In the genomic region with DNA sequence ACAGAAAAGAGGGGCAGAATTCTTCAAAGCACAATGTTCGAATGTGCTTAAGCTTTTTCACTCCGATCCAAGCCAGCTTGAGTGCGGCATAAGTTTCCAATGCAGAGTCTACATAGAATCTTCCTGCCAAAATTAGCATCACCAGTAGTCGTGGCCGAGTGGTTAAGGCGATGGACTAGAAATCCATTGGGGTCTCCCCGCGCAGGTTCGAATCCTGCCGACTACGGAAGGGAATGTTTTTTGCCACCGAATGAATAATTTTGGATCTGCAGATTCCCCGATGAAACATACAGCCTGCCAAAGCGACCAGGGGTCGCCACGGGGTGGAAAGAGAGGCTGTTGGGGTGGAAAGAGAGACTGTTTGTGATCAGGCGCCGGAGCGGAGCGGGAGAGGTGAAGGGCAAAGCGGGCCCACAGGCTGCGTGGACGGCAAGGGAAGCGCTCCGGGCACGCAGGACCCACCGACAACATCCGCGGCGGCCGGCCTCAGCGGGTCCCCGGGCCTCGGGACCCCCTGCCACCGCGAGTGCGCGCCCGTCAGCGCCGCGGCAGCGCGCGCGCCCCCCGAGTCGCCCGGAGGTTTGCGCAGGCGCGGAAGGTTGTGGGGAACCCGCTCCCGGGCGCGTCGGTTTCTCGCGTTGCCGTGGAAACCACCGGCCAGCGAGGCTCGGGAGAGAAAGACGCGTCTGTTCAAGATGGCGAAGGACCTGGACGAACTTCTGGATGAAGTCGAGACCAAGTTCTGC, we compare ENCODE assay signal across 8 mouse cellular contexts. TPM values are rescaled to one million over a fixed set of nuclear protein-coding genes. Genes with fewer than 3 reads are reported as not detected.
DNase-seq lines count a peak whose midpoint lies in the region; ATAC-seq and TF ChIP-seq lines count a peak whose summit lies in the region.

A gene (plus strand): TSS at position 579 of the 746 bp plus-strand sequence.

- no peaks in the 10 kb centered on the region for H3K36me3 ChIP-seq in hindbrain, embryonic 14.5 days (replicated peaks; ENCODE audit: control insufficient read depth, insufficient read depth)

- peaks cover 10% of the 10 kb centered on the region; the same call in 1 of the 2 replicates for H3K4me1 ChIP-seq in hindbrain, embryonic 14.5 days (replicated peaks; ENCODE audit: control insufficient read depth, insufficient read depth, low read length)

- TF ChIP-seq CTCF in Patski (IDR thresholded peaks at IDR 0.05) = no peak

- ATAC-seq in Patski = peak; percentile 84
- peak; percentile 92 for ATAC-seq in hindbrain, embryonic 14.5 days (ENCODE audit: low FRiP score)

- POLR2A ChIA-PET in Patski (lab: Charles Lee) = no interaction called here

- no peaks in the 10 kb centered on the region for H3K9me3 ChIP-seq in hindbrain, embryonic 14.5 days (ENCODE audit: control insufficient read depth, low read length)

- DNase-seq in Patski (ENCODE audit: low read depth, low spot score) = peak; percentile 65
- peak; percentile 98 for DNase-seq in cerebellum, postnatal 14 days
- peak; percentile 89 to 95 for DNase-seq in frontal cortex, postnatal 25 days (ENCODE audit: low spot score in 2 of 2)
- DNase-seq in hindbrain, embryonic 14.5 days (ENCODE audit: low spot score) = peak; percentile 99
- peak; percentile 92 for DNase-seq in layer of hippocampus, postnatal 36 days
- peak; percentile 94 for DNase-seq in lung, postnatal 36 days
- DNase-seq in retina, postnatal 1 day = peak; percentile 97
- DNase-seq in urinary bladder, adult 18-20 months (ENCODE audit: low spot score in 2 of 2) = peak; percentile 82 to 83

- H3K4me3 ChIP-seq in hindbrain, embryonic 14.5 days (replicated peaks; ENCODE audit: low read length) = peak within 1 kb of the TSS; percentile 58

- peak within 1 kb of the TSS; percentile 57 for H3K4me2 ChIP-seq in hindbrain, embryonic 14.5 days (replicated peaks)

- H3K27ac ChIP-seq in hindbrain, embryonic 14.5 days = peak within 1 kb of the TSS; percentile 98

- in situ Hi-C loops in Patski (cut with MboI; ENCODE audit: low pct_unique_long_range_greater_than_20kb) = no loop called here

- CTCF ChIA-PET in Patski (lab: Charles Lee) = no interaction called here

- H3K27me3 ChIP-seq in Patski = no peaks in the 10 kb centered on the region
- no peaks in the 10 kb centered on the region for H3K27me3 ChIP-seq in hindbrain, embryonic 14.5 days (ENCODE audit: control insufficient read depth, insufficient read depth, low read length)

- under 1% methylated on average over 67 of the region's 68 CpGs for WGBS in hindbrain, embryonic 14.5 days

- H3K9ac ChIP-seq in hindbrain, embryonic 14.5 days = peak within 1 kb of the TSS; percentile 81

RNA-seq across cellular contexts. Expression of the gene that starts here (rescaled TPM):
- polyA plus RNA-seq in Patski (2021) = 16.3 TPM
- 44.0 and 51.2 TPM in 2 replicates for polyA plus RNA-seq in hindbrain, embryonic 14.5 days (2014; fragmentation: Nextera tagmentation; extraction: Ambion mirVana)
- total RNA-seq in layer of hippocampus, postnatal 36 days (2021) = 10 to 100 TPM; 38.9 to 40.8 TPM

Comparison
In these comparisons a context has a peak if more than half of its experiments do, and no peak if none do; other contexts are left out.
1. Peak in every context shown above with its lines: DNase-seq, ATAC-seq, H3K4me3 ChIP-seq and H3K27ac ChIP-seq.